Mouse (Mus musculus): ENCODE measurements around the gene Smarcd1. TPM values are rescaled to one million over a fixed set of nuclear protein-coding genes. Genes with fewer than 3 reads are reported as not detected.

Gene Smarcd1
- total RNA-seq (2021): 100 to 1,000 TPM; 159 to 164 TPM

DNA sequence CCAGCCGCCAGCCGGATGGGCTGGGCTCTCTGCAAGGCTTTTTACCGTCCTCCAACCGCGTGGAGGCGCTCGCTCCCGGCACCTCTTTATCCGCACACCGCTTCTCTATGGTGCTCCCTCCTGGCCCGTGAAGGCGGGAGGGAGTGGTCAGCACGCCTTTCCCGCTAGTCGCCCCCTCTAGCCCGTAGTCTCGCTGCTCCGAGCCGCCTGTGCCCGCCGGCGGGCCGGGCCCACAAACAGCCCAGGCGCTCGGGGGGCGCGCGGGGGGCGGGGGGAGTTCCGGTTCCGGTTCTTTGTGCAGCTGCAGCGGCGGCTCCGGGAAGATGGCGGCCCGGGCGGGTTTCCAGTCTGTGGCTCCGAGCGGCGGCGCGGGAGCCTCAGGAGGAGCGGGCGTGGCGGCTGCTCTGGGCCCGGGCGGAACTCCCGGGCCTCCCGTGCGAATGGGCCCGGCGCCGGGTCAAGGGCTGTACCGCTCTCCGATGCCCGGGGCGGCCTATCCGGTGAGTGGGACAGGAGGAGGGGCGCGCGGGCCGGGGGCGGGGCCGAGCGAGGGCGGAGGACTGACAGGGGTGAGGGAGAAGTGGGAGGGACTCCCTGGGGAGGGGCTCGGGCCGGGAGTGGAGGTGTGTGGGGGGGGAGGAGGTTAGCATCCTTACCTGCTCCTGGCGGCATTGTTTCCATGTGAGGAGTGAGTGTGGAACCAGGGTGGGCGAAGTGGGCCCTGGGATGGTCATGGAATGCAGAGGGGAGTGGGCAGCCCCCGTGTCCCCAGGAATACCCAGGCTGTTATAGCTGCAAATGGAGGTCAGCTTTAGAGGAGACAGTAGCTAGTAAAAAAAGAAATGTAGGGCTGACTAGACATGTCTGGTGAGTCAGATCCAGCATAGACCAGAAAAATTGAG is at the start of gene Smarcd1:
TSS of gene Smarcd1 (plus strand) at position 131 of the 902 bp plus-strand sequence.
- peak; percentile 95 to 96 for DNase-seq (ENCODE audit: low spot score in 2 of 2)
- intact Hi-C loops (cut with DNase I): loop anchor here (2.0 kb wide), 1 partner anchor 15 kb away; the partner anchor contains the start of gene Gpd1

DNA sequence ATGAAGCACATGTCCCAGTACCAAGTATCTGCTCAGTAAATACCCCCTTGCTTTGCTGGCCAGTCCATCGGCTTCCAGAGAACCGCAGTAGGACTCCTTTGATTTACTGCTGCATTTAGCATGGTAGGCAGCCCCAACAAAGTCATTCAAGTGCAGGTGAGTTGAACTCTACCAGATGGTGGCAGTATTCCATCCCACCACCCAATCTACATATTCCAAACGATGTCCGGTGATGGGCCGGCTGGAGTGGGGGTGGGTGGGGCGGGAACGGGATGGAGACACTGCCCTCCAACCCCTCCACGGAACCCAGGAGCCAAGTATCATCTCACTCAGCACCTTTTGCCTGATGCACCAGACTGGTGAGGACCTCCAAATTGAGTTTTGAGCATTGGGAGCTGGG is 48.6 kb upstream of the Smarcd1 start:
- intact Hi-C loops (cut with DNase I): no loop called here

DNA sequence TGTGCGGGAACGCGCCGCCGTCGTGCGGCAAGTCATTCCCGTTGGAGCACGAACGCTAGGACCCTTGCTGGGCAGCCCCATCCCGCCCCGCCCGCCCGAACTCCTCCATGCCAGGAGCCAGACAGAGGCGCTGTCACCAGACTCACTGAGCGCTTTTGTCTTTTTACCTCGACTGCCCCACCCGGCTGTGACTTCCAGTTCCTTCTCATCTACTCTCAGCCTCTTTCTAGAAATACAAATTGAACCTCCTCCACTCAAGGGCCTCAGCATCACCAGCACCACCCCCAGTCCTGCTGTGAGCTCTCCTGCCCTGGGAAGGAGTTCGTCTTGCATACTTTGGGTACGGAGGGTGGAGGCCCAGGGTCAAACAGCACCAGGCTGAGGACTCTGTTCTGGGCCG is 48.1 kb upstream of the Smarcd1 start:
- intact Hi-C loops (cut with DNase I): no loop called here
- DNase-seq (ENCODE audit: low spot score in 2 of 2): no peak

More for the DNA sequence above, 48.6 kb upstream of the Smarcd1 start:
- DNase-seq (ENCODE audit: low spot score in 2 of 2): no peak

DNA sequence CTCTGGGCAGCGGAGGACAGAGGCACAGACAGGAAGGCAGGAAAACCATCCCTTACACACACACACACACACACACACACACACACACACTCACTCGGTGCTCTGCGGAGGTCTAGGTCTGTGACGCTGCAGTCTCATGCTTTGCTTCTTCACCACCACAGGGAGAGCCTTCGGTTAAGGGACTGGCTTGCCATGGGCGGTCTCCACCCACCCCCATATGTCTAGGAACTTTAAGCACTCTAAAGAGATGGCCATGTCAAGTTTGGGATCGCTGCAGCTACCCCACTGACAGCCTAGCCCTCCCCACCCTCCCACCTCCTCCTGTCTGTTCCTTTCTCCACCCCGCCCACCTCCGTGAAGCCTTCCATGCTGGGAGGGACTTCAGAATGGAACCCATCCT is 46.0 kb upstream of the Smarcd1 start:
- intact Hi-C loops (cut with DNase I): no loop called here
- DNase-seq (ENCODE audit: low spot score in 2 of 2): no peak

DNA sequence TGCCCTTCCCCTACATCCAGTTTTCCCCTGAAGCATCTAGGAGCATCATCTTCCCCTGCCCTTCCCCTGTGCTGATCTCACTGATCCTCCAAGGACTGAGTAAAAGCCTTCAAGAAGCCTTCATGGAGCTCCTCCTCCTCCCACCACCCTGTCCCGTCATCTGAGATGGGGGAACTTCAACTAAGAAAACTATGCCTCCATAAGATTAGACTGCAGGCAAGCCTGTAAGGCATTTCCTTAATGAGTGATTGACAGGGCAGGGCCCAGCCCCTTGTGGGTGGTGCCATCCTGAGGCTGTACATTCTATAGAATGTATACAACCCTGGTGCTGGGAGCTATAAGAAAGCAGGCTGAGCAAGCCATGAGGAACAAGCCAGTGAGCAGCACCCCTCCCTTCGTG is 43.5 kb upstream of the Smarcd1 start:
- no peak for DNase-seq (ENCODE audit: low spot score in 2 of 2)
- intact Hi-C loops (cut with DNase I): no loop called here

DNA sequence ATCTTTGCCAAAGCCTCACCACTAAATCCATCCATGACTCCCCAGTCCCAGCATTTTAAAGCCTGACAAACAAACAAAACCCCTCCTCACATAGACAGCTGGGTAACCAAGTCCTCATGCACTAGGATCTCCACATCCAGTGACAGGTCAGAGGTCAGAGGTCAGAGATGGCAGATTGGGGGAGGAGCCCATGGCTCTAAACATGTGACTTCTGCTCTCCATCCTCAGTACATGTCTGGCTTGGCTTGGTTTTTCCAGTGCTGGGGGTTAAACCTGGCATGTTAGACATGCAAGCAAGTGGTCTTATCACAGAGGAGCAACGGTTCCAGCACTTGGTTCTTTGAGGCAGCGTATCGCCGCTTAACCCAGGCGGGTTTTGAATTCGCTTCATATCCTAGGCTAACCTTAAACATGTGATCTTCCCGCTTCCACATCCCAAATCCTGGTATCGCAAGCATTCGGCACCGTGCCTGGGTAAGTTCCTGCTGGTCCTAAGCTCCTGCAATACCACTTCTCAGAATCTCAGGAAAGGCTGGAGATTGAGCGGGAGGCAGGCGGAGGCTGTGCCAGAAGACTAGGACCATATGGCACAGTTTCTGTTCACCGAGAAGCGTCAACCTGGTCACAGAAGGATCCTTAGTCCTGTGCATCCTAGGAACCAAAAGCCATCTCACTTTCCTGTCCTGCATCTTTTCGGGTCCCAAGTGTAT is 40.7 kb upstream of the Smarcd1 start:
- intact Hi-C loops (cut with DNase I): no loop called here
- DNase-seq (ENCODE audit: low spot score in 2 of 2): no peak

DNA sequence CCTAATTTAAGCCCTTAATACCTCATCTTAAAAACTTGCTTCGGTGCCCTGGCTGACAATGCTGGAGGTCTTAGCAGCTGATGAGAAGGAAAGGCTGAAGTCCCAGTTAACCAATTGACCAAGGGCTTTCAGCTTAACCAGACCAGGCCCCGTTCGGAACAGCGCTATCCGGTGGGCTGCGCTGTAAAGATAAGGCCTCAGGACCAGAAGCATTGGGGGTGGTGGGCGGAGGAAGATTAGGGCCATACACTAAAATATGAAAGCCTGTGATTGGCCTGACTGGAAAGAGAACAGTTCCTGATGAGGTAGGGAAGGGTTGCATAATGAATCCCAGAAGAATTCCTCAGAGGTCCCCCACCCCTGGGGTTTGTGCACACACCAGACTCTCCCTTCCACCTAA is 39.6 kb upstream of the Smarcd1 start:
- intact Hi-C loops (cut with DNase I): no loop called here
- no peak for DNase-seq (ENCODE audit: low spot score in 2 of 2)

DNA sequence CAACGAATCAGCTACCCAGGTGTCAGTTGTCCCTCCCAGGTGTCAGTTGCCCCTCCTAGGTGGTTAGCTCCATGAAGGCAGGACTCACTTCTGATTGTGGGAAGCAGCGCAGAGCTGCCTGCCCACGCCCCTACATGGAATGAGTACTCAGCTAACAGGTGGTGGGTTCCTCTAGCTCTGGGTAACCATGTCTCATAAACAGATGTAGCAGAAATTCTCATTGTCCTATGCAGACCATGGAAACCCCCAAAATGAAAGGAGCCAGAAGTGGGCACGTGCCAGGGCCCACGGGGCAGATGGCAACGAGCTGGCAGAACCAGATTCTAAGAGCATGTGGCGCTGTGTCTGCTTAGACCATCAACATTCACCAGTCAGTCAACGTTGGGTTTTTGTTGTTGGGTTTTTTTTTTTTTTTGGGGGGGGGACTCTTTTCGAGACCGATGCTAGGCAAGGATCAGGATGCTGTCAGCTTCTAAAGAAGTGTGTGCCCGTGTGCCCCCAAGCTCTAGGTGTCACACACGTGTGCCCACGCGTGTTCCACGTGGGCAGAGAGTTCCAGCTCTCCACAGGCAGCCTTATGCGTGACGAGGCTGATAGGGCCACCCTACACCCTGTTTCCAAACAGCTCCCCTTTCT is 37.8 kb upstream of the Smarcd1 start:
- DNase-seq (ENCODE audit: low spot score in 2 of 2): peak in 1 of 2 experiments; percentile 50
- intact Hi-C loops (cut with DNase I): no loop called here

DNA sequence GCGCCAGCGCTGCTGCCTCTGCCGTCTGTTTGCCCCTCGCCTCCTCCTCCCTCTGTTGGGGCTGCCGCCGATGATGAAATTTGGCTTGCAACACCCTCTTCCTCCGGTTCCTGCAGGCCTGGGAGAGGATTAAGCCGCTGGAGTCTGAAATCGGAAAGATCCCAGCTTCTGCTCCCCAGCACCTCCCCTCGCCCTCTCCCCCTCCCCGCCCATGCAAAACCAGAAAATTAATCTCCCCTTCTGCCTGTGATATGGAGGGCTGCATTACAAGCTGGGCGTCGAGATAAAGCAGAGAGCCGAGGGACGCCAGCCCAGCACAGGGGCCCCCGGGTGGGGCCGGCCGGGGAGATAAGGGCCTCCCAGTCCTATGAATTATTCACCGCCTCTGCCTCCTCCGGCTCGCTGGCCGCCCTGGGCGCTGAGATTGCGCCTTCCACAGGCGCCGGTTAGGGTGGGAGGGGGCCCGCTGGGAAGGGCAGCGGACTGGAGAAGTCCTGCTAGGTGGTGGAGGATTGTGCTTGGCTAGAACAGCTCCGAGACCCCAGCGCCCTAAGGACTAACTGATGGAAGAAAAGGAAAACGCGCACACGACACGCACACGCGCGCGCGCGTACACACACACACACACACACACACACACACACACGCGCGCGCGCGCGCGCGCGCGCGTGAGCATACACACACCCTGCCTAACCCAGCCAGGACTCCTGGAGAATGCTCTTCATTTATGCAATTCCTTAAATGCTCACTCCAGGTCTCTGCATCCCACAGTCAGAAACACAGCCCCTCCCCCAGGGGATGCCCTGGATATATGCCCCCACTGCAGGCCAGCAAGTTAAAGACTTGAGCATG is 37.1 kb upstream of the Smarcd1 start:
- intact Hi-C loops (cut with DNase I): no loop called here
- DNase-seq (ENCODE audit: low spot score in 2 of 2): peak; percentile 73 to 75

DNA sequence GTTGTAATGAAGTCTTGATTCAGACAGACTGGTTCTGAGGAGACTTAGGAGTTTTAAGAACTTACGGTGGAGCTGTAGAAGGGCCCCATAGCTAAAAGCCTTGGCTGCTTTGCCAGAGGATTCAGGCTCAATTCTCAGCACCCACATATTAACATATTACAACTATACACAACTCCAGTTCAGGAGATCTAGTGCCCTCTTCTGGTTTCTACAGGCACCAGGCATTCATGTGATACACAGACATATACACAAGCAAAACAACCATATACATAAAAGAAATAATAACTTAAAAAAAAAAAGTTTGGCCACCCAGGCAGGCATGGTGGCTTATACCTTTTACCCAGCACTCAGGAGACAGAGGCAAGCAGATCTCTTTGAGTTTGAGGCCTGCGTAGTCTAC is 34.4 kb upstream of the Smarcd1 start:
- intact Hi-C loops (cut with DNase I): no loop called here
- no peak for DNase-seq (ENCODE audit: low spot score in 2 of 2)

DNA sequence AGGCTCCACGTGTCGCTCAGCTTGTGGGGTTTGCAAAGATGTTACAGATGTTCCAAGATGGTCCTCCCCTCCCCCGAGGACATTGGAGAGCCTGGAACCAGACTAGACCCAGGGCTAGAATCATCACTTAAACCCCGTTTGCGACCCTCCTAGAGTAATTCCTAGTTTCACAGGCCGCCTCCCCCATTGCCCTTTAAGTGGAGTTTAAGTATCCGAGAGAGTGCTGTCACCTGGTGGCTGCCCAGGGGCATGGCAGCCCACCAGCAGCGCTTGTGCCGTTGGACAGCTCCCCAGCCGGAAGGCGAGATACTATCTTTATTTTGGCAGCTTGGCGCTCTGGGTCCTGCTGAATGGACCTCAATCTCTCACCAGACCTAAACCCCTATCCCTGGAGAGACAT is 33.0 kb upstream of the Smarcd1 start:
- intact Hi-C loops (cut with DNase I): loop anchor here (1.0 kb wide), 1 partner anchor 73 kb away; no protein-coding TSS in a partner anchor
- peak; percentile 74 to 76 for DNase-seq (ENCODE audit: low spot score in 2 of 2)

DNA sequence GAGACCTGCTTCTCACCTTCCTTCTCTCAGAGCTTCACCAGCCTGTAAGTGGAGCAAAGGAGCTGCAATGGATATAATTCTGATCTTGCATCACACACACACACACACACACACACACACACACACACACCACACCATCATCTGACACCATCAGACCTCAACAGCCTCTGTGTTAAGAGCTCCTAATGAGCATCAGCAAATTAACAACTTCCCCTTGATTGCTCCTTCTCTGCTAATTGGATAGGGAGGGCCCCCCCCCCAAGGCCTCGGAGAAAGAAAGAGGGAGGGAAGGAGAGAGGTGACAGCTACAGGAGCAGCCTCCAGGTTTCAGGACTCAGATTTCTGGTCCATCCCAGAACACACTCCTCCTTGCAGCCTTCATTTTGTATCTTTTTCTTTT is 32.5 kb upstream of the Smarcd1 start:
- no peak for DNase-seq (ENCODE audit: low spot score in 2 of 2)
- intact Hi-C loops (cut with DNase I): loop anchor here (1.0 kb wide), 1 partner anchor 73 kb away; no protein-coding TSS in a partner anchor

DNA sequence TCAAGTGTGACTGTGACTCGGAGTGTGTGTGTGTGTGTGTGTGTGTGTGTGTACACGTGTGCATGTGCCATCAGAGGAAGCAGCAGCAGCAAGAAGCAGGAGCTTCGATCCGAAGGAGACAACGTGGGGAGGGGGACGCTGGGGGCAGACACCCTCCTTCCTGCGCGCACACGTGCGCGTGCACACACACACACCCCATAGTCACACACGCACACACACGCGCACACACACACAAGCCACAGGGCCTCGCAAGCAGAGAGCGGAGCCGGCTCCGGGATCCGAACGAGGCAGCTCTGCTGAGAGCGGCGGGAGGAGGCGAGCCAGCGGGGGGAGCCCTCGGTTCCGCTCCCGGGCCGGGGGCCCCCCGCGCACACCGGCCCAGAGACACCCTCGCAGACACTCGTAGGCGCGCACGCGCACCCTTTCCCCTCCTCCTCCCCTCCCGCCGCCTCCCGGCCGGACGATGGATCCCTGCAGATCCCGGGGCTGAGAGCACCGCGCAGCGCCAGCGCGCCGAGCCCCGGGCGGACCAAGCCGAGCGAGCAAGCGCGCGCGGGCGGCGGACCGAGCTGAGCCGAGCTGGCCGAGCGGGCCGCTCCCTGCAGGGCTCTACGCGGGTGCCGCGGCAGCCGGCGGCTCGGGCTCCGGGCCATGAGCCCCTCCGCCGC is 31.6 kb upstream of the Smarcd1 start, which contains the start of gene Asic1:
TSS of gene Asic1 (plus strand) at position 215 of the 668 bp plus-strand sequence.
- DNase-seq (ENCODE audit: low spot score in 2 of 2): peak; percentile 80 to 86
- intact Hi-C loops (cut with DNase I): loop anchor here (5.0 kb wide), 1 partner anchor 168 kb away; no protein-coding TSS in a partner anchor

DNA sequence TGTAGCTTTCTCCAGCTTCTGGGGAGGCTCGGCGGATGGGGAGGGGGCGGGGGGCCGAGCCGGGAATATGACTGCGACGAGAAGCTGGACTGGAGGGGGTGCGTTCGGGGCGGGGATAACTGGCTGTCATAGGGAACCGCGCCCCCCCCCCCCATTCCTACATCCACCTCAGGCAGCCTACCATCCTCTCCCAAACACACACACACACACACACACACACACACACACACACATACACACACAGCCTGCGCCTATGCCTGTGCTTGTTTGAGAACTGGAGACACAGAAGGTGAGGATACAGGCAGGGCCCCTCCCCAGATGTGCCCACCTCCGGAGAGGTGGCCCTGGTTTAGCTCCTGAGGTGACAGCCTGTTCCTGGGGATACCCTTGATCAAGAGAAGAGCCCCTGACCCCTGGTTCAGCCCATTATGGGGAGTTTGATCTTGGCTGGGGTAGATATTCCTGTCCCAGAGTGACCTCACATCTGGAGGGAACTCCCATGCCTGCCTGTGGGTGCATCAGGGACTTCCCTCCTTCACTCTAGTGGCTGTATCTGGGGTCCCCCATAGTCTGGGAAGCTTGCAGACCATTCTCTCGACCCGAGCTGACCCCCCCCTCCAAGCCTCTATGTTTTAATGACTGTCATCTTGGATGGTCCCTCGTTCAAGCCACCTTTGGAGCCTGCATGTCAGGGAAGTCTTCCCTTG is 30.8 kb upstream of the Smarcd1 start:
- intact Hi-C loops (cut with DNase I): loop anchor here (5.0 kb wide), 1 partner anchor 169 kb away; no protein-coding TSS in a partner anchor
- no peak for DNase-seq (ENCODE audit: low spot score in 2 of 2)

DNA sequence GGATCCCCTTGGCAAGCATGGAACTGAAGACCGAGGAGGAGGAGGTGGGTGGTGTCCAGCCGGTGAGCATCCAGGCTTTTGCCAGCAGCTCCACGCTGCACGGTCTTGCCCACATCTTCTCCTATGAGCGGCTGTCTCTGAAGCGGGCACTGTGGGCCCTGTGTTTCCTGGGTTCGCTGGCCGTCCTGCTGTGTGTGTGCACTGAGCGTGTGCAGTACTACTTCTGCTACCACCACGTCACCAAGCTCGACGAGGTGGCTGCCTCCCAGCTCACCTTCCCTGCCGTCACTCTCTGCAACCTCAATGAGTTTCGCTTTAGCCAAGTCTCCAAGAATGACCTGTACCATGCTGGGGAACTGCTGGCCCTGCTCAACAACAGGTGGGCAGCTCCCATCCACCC is 30.1 kb upstream of the Smarcd1 start:
- intact Hi-C loops (cut with DNase I): loop anchor here (5.0 kb wide), 1 partner anchor 169 kb away; no protein-coding TSS in a partner anchor
- peak in 1 of 2 experiments; percentile 46 for DNase-seq (ENCODE audit: low spot score in 2 of 2)

DNA sequence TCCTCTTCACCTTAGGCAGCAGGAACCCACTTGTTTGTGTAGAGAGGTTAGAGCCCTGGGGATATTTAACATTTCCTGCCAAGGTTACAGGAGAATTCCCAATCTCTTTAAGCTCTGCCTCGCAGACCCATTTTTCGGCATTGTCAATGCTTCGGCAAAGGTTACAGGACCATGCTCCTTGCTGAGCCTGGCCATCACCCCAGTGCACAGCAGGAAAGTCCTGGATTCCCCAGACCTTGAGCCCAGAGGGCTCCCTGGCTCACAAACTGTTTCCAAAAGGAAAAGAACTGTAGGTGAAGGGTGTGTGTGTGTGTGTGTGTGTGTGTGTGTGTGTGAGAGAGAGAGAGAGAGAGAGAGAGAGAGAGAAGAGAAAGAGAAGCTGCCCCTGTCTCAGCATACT is 27.1 kb upstream of the Smarcd1 start:
- intact Hi-C loops (cut with DNase I): loop anchor here (5.0 kb wide), 1 partner anchor 173 kb away; no protein-coding TSS in a partner anchor
- DNase-seq (ENCODE audit: low spot score in 2 of 2): no peak

DNA sequence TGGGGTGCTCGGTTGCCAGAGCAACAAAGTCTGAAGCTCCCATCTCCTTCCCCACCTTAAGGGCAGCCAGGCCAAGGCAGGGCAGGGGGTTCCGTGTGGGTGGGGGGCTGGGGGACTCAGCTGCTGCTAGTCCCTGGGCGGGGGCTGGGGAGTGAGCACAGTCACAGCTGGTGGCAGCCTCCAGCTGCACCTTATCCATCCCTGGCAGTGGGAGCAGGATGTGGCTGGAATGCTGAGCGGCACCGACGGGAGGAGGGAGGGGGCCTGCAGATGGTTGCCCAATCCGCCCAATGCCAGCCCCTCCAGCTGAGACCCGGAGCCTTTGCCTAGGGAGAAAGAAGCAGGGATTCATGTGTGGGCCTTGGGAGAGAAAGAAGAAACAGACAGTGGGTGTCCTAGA is 24.8 kb upstream of the Smarcd1 start:
- intact Hi-C loops (cut with DNase I): no loop called here
- no peak for DNase-seq (ENCODE audit: low spot score in 2 of 2)
